Mouse (Mus musculus) layer of hippocampus, adult 2 months (tissue): ENCODE measurements at regions not wholly inside any gene's neighbourhood (a gene's known extent, or its start where the extent isn't known, plus 50 kb on each side); places are given as distances from the start of the nearest gene placed in this dataset.

Experiments
- DNase-seq, 2 experiments: peaks; one replicate each; pipeline ENCODE4 v3.0.0; 2022; ENCODE audit warnings: low spot score in 2 of 2
- H3K27ac ChIP-seq: fragments of 200-600 bp; 2 replicates; pipeline ENCODE4 v1.8.1; 2022
- H3K4me3 ChIP-seq: fragments of 200-600 bp; 2 replicates; pipeline ENCODE4 v1.8.1; 2022; ENCODE audit warnings: mild to moderate bottlenecking
- CTCF ChIP-seq: fragments of 200-600 bp; conservative IDR thresholded peaks from 2 replicates; pipeline ENCODE4 v1.8.1; 2022; ENCODE audit warnings: antibody characterized with exemption, mild to moderate bottlenecking, moderate library complexity

GRCm38 (mm10) chr6:82831211-82831610 is 57.0 kb upstream of the Hk2 start:
- no peak for TF ChIP-seq CTCF
- no peak for DNase-seq
- Histone ChIP-seq H3K27ac (no peak overlapping the region), H3K4me3 (no peak overlapping the region)

GRCm38 (mm10) chr6:82824684-82825083 is 50.4 kb upstream of the Hk2 start:
- DNase-seq, result no peak
- H3K4me3 ChIP-seq, result no peak overlapping the region
- no peak overlapping the region for H3K27ac ChIP-seq
- no peak for TF ChIP-seq CTCF

GRCm38 (mm10) chr6:82824240-82824639 is 50.0 kb upstream of the Hk2 start:
- peak in 1 of 2 experiments; percentile 7 for DNase-seq
- no peak for TF ChIP-seq CTCF
- H3K4me3 ChIP-seq, result no peak overlapping the region
- H3K27ac ChIP-seq, result 0 out of 2 replicates have a peak overlapping the region, but pooled peaks have one; percentile 14
